Mouse (Mus musculus) gastrocnemius, adult 2 months (tissue): ENCODE data around the gene Olfml2b. TPM values are rescaled to one million over a fixed set of nuclear protein-coding genes. Genes with fewer than 3 reads are reported as not detected.
A peak's percentile ranks its signal among the peaks of the same experiment; 100 is the strongest.

Experiments used
- DNase-seq: peaks from one replicate; pipeline ENCODE4 v3.0.0; 2022
- H3K27ac ChIP-seq: fragments of 200-600 bp; 2 replicates; pipeline ENCODE4 v1.8.1; 2022; ENCODE audit warnings: mild to moderate bottlenecking
- H3K4me3 ChIP-seq: fragments of 200-600 bp; 2 replicates; pipeline ENCODE4 v1.8.1; 2022; ENCODE audit warnings: mild to moderate bottlenecking, moderate library complexity
- CTCF ChIP-seq: fragments of 200-600 bp; IDR thresholded peaks from 2 replicates; pipeline ENCODE4 v1.8.1; 2022; ENCODE audit warnings: antibody characterized with exemption, mild to moderate bottlenecking, moderate library complexity
- intact Hi-C: fragments of 180-260 bp; cut with DNase I; formaldehyde crosslinking; loops from one replicate; pipeline ENCODE4 v1.15.1; 2025
- total RNA-seq, 2 experiments: library from RNA; stranded (reverse); gene quantifications; 2 replicates each; pipeline ENCODE4 v1.2.3; 2021

The Olfml2b gene
- total RNA-seq, 2 experiments from 2014 or later, result 2.9 to 6.6 TPM

GRCm38 (mm10) chr1:170679624-170680023 is 35.3 kb downstream of the Olfml2b start:
- peak overlapping the region; percentile 40; the same call in 1 of the 2 replicates for H3K27ac ChIP-seq
- H3K4me3 ChIP-seq, result no peak overlapping the region
- TF ChIP-seq CTCF, result no peak
- intact Hi-C loops, result no loop called here
- DNase-seq, result no peak

- TF ChIP-seq CTCF, result no peak
- no peak overlapping the region for H3K4me3 ChIP-seq
- intact Hi-C loops, result no loop called here
- no peak overlapping the region for H3K27ac ChIP-seq
- DNase-seq, result no peak
Observed at GRCm38 (mm10) chr1:170683863-170684262, 39.5 kb downstream of the Olfml2b start.

DNA sequence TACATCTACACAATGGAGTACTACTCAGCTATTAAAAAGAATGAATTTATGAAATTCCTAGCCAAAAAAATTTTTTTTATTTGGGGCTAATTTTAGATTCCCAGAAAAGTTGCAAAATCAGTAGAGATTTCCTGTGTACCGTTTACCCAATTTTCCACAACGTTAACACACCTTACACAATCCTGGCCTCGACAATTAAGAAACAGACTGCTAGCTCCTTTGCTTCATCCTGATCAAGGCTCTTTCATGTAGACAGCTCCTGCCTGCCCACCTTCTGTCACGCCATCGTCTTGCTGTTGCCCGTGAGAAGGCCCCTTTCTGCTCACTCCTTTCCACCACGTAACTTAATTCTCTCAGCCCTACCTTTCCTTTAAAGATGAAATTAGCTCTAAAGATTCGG is 45.4 kb downstream of the Olfml2b start:
- H3K27ac ChIP-seq, result no peak overlapping the region

GRCm38 (mm10) chr1:170691301-170691700 is 47.0 kb downstream of the Olfml2b start:
- Histone ChIP-seq H3K4me3 (no peak overlapping the region), H3K27ac (peak overlapping the region; percentile 31; the same call in 1 of the 2 replicates)
- no peak for DNase-seq
- TF ChIP-seq CTCF, result no peak
- intact Hi-C loops, result no loop called here

More for the DNA sequence above, 45.4 kb downstream of the Olfml2b start:
- DNase-seq, result no peak
- no peak for TF ChIP-seq CTCF
- intact Hi-C loops, result no loop called here
- no peak overlapping the region for H3K4me3 ChIP-seq

DNA sequence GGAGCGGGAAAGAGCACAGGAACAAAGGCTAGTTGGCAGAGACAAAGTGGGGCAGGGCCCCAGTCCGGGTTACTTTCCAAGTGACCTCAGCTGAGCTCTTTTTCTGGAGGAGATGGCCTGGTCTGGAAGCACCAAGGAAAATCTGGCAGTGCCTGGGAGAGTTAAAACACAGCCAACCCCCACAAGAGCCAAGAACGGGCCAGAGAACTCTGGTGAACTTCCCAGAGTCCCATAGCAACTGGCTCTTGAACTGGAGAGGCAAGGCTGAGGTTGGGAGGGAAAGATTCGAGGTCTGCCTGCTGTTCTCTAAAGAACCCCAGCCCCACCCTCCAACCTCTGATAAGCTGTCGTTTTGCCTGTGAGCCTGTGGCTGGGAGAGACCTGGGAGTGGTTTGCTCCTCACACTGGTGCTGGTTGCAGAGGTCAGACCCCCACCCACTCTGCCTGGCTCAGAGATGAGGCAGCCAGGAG is 50.5 kb downstream of the Olfml2b start:
- H3K27ac ChIP-seq, result peak overlapping the region; percentile 79

DNA sequence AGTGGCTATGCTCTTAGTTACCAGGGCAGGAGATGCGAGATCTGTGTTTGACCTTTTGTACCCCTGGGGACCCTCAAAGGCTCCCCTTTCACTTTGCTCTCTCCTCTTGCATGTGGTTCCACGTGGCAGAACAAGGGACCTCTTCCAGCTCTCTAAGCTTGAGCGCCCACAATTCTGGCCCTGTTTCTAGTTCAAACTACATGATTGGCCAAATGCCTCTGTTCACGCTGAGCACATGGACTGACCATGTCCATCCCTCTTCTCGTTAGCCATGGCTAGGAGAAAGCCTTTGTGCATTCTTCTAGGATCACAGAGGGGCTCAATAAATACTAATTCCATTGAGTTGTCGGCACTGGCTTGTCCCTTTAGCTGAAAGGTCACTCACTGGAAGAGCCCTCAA is 51.0 kb downstream of the Olfml2b start:
- intact Hi-C loops, result no loop called here
- H3K27ac ChIP-seq, result peak overlapping the region; percentile 79
- TF ChIP-seq CTCF, result no peak
- no peak overlapping the region for H3K4me3 ChIP-seq
- DNase-seq, result no peak

More for the DNA sequence above, 50.5 kb downstream of the Olfml2b start:
- intact Hi-C loops, result no loop called here
- no peak overlapping the region for H3K4me3 ChIP-seq
- DNase-seq, result peak; percentile 74
- no peak for TF ChIP-seq CTCF

GRCm38 (mm10) chr1:170696996-170697395 is 52.7 kb downstream of the Olfml2b start:
- DNase-seq, result no peak

GRCm38 (mm10) chr1:170697771-170698356 is 53.5 kb downstream of the Olfml2b start:
- TF ChIP-seq CTCF, result no peak
- no peak overlapping the region for H3K4me3 ChIP-seq
- DNase-seq, result no peak
- intact Hi-C loops, result no loop called here
- no peak overlapping the region for H3K27ac ChIP-seq

More at GRCm38 (mm10) chr1:170696996-170697395, 52.7 kb downstream of the Olfml2b start:
- intact Hi-C loops, result no loop called here
- no peak overlapping the region for H3K27ac ChIP-seq
- H3K4me3 ChIP-seq, result no peak overlapping the region
- no peak for TF ChIP-seq CTCF

GRCm38 (mm10) chr1:170698771-170699170 is 54.4 kb downstream of the Olfml2b start:
- no peak for TF ChIP-seq CTCF
- Histone ChIP-seq H3K4me3 (no peak overlapping the region), H3K27ac (peak overlapping the region; percentile 56; the same call in 1 of the 2 replicates)
- intact Hi-C loops, result no loop called here
- DNase-seq, result no peak

- Histone ChIP-seq H3K27ac (peak overlapping the region; percentile 68), H3K4me3 (no peak overlapping the region)
- TF ChIP-seq CTCF, result no peak
- intact Hi-C loops, result no loop called here
- no peak for DNase-seq
Observed at GRCm38 (mm10) chr1:170699553-170699952, 55.2 kb downstream of the Olfml2b start.

DNA sequence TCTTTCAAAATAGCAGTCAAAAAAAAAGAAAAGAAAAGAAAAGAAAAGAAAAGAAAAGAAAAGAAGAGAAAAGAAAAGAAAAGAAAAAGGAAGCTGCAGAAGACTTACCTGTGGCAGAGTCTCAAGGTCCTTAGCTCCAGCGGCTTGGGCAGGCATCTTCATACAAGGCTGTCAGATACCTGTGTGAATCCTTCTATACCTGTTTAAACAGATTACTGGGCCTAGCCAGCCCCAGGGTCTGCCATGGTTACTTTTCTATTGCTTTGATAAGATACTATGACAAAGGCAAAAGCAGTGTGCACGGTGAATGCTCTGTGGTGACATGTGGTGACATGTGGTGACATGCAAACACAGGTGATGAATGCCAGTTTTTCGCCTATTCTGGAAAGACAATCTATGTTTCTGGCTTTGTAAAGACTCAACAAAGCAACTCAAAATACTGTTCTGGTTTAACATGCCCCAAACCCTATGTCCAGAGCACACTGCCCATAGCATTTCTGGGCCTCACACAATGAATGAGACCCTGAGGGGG is 56.2 kb downstream of the Olfml2b start:
- DNase-seq, result no peak
- intact Hi-C loops, result no loop called here
- Histone ChIP-seq H3K27ac (peak overlapping the region; percentile 43), H3K4me3 (no peak overlapping the region)
- TF ChIP-seq CTCF, result no peak

DNA sequence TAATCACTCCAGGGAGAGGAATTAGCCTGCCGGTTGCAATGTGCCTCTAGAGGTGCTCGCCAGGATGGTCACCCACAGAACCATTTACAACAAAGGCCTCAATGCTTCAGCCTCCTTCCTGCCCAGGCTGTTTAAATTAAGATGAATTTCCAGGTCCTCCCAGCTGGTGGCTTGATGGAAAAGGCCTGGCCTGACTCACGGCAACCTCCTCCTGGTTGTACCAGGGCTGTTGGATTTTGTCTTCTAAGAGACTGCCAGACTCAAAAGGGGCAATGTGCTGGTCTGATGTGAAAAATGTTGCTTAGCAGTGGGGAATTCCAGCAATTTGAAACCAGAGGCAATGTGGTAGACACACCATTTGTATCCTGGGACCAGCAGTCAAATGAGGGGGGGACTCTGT is 56.8 kb downstream of the Olfml2b start:
- DNase-seq, result no peak
- intact Hi-C loops, result no loop called here
- TF ChIP-seq CTCF, result no peak
- H3K4me3 ChIP-seq, result no peak overlapping the region
- peak overlapping the region; percentile 43; the same call in 1 of the 2 replicates for H3K27ac ChIP-seq

DNA sequence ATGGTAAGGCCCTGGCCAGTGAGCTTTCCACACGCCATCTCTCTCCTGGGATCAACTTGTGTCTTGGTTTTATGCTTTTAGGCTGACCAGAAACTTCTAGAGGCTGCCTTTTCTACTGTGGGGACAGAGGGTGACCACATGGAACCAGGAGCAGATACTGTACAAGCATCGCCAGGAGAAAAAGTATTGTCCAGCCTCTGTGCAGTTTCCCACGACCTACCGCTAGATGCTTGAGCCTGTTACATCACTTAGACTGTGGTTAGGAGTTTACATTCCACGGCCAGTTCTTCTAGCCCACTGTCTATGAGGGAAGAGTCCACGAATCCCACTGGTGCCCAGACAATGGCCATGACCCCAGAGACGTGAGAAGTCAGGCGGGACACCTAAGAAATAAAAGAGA is 57.2 kb downstream of the Olfml2b start:
- Histone ChIP-seq H3K4me3 (no peak overlapping the region), H3K27ac (0 out of 2 replicates have a peak overlapping the region, but pooled peaks have one; percentile 17)
- DNase-seq, result no peak
- no peak for TF ChIP-seq CTCF
- intact Hi-C loops, result no loop called here

GRCm38 (mm10) chr1:170702263-170702662 is 57.9 kb downstream of the Olfml2b start:
- intact Hi-C loops, result no loop called here
- no peak overlapping the region for H3K27ac ChIP-seq
- H3K4me3 ChIP-seq, result no peak overlapping the region
- TF ChIP-seq CTCF, result no peak
- no peak for DNase-seq
